Mouse (Mus musculus) 416B (cell line): ENCODE results near the gene Ccar1.
"Not testable (repeated sequence)": the region's sequence is repeated elsewhere in the genome, so short reads cannot be mapped to it uniquely, and the experiment has no call there.

Experiments
- DNase-seq: peaks from one replicate; pipeline ENCODE4 v3.0.0; 2011; ENCODE audit warnings: low read depth

Ccar1 gene

GRCm38 (mm10) chr10:62725771-62726687 lies 66.1 kb downstream of the Ccar1 start, which contains the start of gene Stox1:
Stox1 (minus strand) TSS chr10:62726128.
- DNase-seq: peak; percentile 33

DNA sequence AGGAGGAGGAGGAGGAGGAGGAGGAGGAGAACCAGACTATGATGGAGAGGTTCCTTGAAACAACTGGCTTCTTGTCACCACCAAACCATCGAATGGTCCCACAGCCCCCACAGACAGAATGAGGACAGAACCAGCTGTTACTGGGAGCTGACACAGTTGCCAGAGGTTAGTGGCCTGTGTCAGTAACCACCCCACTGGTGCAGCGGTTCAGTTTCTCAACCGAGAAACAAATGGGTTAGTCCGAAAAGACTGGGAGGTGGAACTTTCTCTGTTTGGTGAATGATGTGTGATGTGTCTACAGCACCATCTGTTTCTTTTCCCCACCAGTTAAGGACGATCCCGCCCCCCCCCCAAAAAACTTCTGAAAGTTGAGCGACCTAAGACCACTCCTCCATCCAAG lies 67.2 kb downstream of the Ccar1 start:
- no peak for DNase-seq

DNA sequence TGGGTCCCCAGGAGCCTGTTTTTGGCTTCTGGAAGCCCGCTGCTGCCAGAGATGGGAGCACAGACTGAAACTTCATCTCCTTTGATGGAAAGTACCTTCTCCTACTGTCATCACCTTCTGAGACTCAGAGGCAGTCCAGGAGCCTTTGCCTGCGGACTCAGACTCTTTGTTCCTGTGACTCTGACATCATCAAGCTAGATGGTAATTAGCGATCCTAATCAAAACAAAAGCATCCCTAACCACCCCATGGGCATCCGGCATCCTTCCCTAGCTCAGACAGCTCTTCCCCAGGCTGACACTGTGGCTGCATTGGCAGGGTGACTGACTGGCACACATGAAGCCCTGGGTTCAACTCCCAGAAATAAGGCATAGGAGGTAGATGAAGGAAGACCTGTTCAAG lies 69.4 kb downstream of the Ccar1 start:
- no peak for DNase-seq

- not testable (repeated sequence) for DNase-seq
Observed at GRCm38 (mm10) chr10:62720574-62720973, 71.5 kb downstream of the Ccar1 start.

DNA sequence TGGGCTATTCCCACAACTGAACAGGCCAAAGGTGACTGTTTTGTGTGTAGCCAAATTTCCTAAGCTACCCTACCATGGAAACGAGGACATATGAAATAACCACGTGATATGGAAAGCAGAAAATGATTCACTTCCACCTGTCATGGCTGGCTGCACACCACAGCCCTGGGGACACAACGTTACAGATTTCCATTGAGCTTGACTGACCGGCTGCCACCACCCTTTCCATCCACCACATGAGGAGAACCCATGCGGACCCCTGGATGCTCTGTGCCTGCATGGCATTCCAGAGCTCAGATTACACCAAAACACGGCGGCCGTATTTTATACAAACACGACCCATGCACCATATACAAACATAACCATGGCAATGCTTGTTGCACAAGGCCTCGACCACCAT lies 78.6 kb downstream of the Ccar1 start:
- DNase-seq: no peak

DNA sequence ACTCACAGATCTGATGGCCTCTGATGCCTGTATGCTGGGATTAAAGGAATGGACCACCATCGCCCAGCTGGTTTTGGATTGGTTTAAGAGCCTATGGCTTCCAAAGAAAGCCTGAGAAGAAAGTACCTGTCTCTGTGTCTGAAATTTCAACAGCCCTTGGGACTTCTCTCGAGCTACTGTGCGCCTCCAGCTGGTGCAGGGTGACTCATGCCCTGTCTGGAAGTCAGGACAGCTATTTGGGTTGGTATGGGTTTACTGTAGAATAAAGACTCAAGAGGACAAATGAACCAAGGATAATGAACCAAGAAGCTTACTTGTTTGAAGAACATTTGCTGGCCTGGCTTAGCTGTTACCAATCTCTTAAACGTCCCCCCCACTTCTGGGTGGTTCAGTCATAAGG lies 88.5 kb downstream of the Ccar1 start:
- DNase-seq: peak; percentile 15

DNA sequence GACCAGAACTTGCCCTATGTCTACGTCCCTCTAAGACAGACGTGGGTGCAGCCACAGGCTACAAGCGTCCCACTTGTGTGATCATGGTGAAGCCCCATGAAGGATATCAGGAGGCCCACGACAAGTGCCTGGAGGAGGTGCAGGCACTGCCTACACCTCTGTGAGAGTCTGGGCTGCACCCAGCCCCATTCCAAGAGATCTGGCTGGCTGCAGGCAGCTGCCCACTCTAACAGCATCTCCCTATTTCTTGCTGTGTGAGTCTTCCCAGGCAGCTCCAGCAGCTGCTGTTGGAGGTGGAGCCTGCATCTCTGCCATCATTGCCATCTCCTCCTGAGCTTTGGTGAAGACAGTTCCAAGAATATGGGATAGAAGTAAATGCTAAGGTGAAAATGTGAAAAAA lies 89.7 kb downstream of the Ccar1 start:
- no peak for DNase-seq
